Mouse (Mus musculus): ENCODE data around the gene Eif4a1. TPM values are rescaled to one million over a fixed set of nuclear protein-coding genes. Genes with fewer than 3 reads are reported as not detected.

Gene Eif4a1
- total and polyA plus RNA-seq, 3 experiments = 114 to 1,689 (median 634) TPM

GRCm38 (mm10) chr11:69681314-69682208 lies 9.3 kb upstream of the Eif4a1 start, which contains the start of gene Senp3:
Senp3 (minus strand) TSS chr11:69682084.
- H3K4me1 ChIP-seq (ENCODE audit: control insufficient read depth in 1 of 2, insufficient read depth in 2 of 2, low read length in 2 of 2) = peaks cover 6 to 12% of the 10 kb centered on the region in 2 experiments; a peak in 3 of 4 replicates
- peaks cover 24% of the 10 kb centered on the region for H3K79me2 ChIP-seq (ENCODE audit: control insufficient read depth, insufficient read depth, low read length, poor library complexity)
- peak; percentile 99 for DNase-seq (ENCODE audit: low read depth, low spot score)
- H3K27ac ChIP-seq (ENCODE audit: control insufficient read depth, low read depth, low read length) = peak within 1 kb of the TSS; percentile 84
- peak within 1 kb of the TSS; percentile 81 to 92 for H3K4me3 ChIP-seq (ENCODE audit: control insufficient read depth in 1 of 2, insufficient read depth in 1 of 2, low read depth in 2 of 2, low read length in 2 of 2)
- no peaks in the 10 kb centered on the region for H3K27me3 ChIP-seq (ENCODE audit: control insufficient read depth in 1 of 2, insufficient read depth in 2 of 2, low read length in 2 of 2)
- peak within 1 kb of the TSS; percentile 91 for H3K9ac ChIP-seq (ENCODE audit: control insufficient read depth, low read depth, low read length, poor library complexity, severe bottlenecking)
- peaks cover 18 to 19% of the 10 kb centered on the region in 2 experiments for H3K36me3 ChIP-seq (ENCODE audit: control insufficient read depth in 1 of 2, insufficient read depth in 2 of 2, low read length in 2 of 2)
- no peaks in the 10 kb centered on the region for H3K9me3 ChIP-seq (replicated peaks; ENCODE audit: insufficient read depth, low read length)
- TF ChIP-seq SMC3 (IDR thresholded peaks at IDR 0.05; ENCODE audit: low read depth, low read length) (0 out of 2 replicates have a peak, but pooled peaks have one; percentile 13), MAX (IDR thresholded peaks at IDR 0.05; ENCODE audit: low read length) (peak; percentile 93), ELF1 (IDR thresholded peaks at IDR 0.05; ENCODE audit: low read depth, low read length) (peak; percentile 79), TBP (IDR thresholded peaks at IDR 0.05; ENCODE audit: low read depth, low read length) (peak; percentile 50), USF1 (IDR thresholded peaks at IDR 0.05; ENCODE audit: low read depth, low read length) (peak; percentile 64), MYC (IDR thresholded peaks at IDR 0.05; ENCODE audit: low read depth, low read length) (peak; percentile 93), ETS1 (IDR thresholded peaks at IDR 0.05; ENCODE audit: low read depth, low read length) (peak; percentile 43; the same call in 1 of the 2 replicates), NELFE (IDR thresholded peaks at IDR 0.05; ENCODE audit: low read depth, low read length) (peak; percentile 97), CHD1 (IDR thresholded peaks at IDR 0.05; ENCODE audit: low read depth, low read length) (no peak), MAFK (IDR thresholded peaks at IDR 0.05; ENCODE audit: borderline replicate concordance, low read depth, low read length) (no peak), ZKSCAN1 (IDR thresholded peaks at IDR 0.05; ENCODE audit: low read depth, low read length) (no peak), EP300 (IDR thresholded peaks at IDR 0.05; ENCODE audit: low read depth in 1 of 2, low read length in 2 of 2) (no peak), JUND (IDR thresholded peaks at IDR 0.05; ENCODE audit: low read depth, low read length) (no peak), USF2 (IDR thresholded peaks at IDR 0.05; ENCODE audit: borderline replicate concordance in 1 of 2, insufficient read depth in 1 of 2, low read depth in 1 of 2, low read length in 2 of 2) (no peak), POLR2A (IDR thresholded peaks at IDR 0.05; ENCODE audit: control insufficient read depth in 1 of 2, insufficient read depth in 1 of 2, low read depth in 1 of 2, low read length in 2 of 2, poor library complexity in 1 of 2) (peak; percentile 86 to 95), CHD2 (IDR thresholded peaks at IDR 0.05; ENCODE audit: low read length) (no peak; the same call in 1 of the 2 replicates), TAL1 (IDR thresholded peaks at IDR 0.05; ENCODE audit: low read length) (no peak), POLR2AphosphoS2 (IDR thresholded peaks at IDR 0.05; ENCODE audit: low read length) (peak; percentile 94; the same call in 1 of the 2 replicates), MAZ (IDR thresholded peaks at IDR 0.05; ENCODE audit: low read depth, low read length) (peak; percentile 96; the same call in 1 of the 2 replicates), MEF2A (IDR thresholded peaks at IDR 0.05; ENCODE audit: extremely low read depth, insufficient replicate concordance, low read depth, low read length, poor library complexity, severe bottlenecking) (peak; percentile 51; the same call in 1 of the 2 replicates), NRF1 (IDR thresholded peaks at IDR 0.05; ENCODE audit: insufficient read depth, low read depth, low read length, poor library complexity, severe bottlenecking) (peak; percentile 98), KAT2A (conservative IDR thresholded peaks at IDR 0.05; ENCODE audit: low read depth, low read length) (peak; percentile 71; the same call in 1 of the 2 replicates), POLR2AphosphoS5 (IDR thresholded peaks at IDR 0.05; ENCODE audit: borderline replicate concordance, low read depth, low read length) (no peak), UBTF (IDR thresholded peaks at IDR 0.05; ENCODE audit: borderline replicate concordance, insufficient read depth, low read depth, low read length) (peak; percentile 90; the same call in 1 of the 2 replicates), TCF12 (IDR thresholded peaks at IDR 0.05; ENCODE audit: low read depth, low read length) (peak; percentile 72), E2F4 (IDR thresholded peaks at IDR 0.05; ENCODE audit: borderline replicate concordance, low read depth, low read length) (no peak), ZMIZ1 (IDR thresholded peaks at IDR 0.05; ENCODE audit: low read depth, low read length) (peak; percentile 95), GATA1 (IDR thresholded peaks at IDR 0.05; ENCODE audit: low read depth, low read length) (no peak), ZNF384 (IDR thresholded peaks at IDR 0.05; ENCODE audit: low read depth, low read length) (no peak), CTCF (IDR thresholded peaks at IDR 0.05 in 2 of 3, conservative IDR thresholded peaks at IDR 0.05 in 1 of 3; ENCODE audit: control insufficient read depth in 1 of 3, insufficient read depth in 1 of 3, low read depth in 2 of 3, low read length in 3 of 3, poor library complexity in 1 of 3, severe bottlenecking in 1 of 3) (no peak), RAD21 (IDR thresholded peaks at IDR 0.05; ENCODE audit: low read depth, low read length) (no peak), SIN3A (IDR thresholded peaks at IDR 0.05; ENCODE audit: low read length) (peak; percentile 95), HCFC1 (IDR thresholded peaks at IDR 0.05; ENCODE audit: low read depth, low read length) (peak; percentile 92), MYB (IDR thresholded peaks at IDR 0.05; ENCODE audit: low read depth, low read length) (no peak), ZC3H11A (IDR thresholded peaks at IDR 0.05; ENCODE audit: low read depth, low read length) (no peak)

Measured in MEL (cell line).